Mouse (Mus musculus) limb, embryonic 14.5 days (tissue): ENCODE measurements around the gene Dbn1. TPM values are rescaled to one million over a fixed set of nuclear protein-coding genes. Genes with fewer than 3 reads are reported as not detected.
"Not testable (repeated sequence)": the region's sequence is repeated elsewhere in the genome, so short reads cannot be mapped to it uniquely, and the experiment has no call there.

Source experiments
- ATAC-seq: fragments of 200-750 bp; cut with Nextera tagmentation; 2 replicates; pipeline ENCODE4 v1.8.0; 2017; ENCODE audit warnings: low read depth, moderate number of reproducible peaks, moderate TSS enrichment; ENCODE audit not compliant: low FRiP score
- DNase-seq: peaks from one replicate; pipeline ENCODE4 v3.0.0-alpha.2; 2015; ENCODE audit warnings: low spot score
- H3K27ac ChIP-seq: fragments of 300-500 bp; sonication (generic); replicated peaks from 2 replicates; pipeline ENCODE4 v1.5.1; 2014; ENCODE audit warnings: low read depth, mild to moderate bottlenecking, low read length, moderate library complexity, mixed read lengths
- H3K27me3 ChIP-seq: fragments of 300-500 bp; sonication (generic); 2 replicates; pipeline ENCODE4 v1.6.1; 2014; ENCODE audit warnings: low read length, mixed read lengths; ENCODE audit not compliant: control insufficient read depth, insufficient read depth
- H3K36me3 ChIP-seq: fragments of 300-500 bp; sonication (generic); 2 replicates; pipeline ENCODE4 v1.6.1; 2014; ENCODE audit warnings: mild to moderate bottlenecking, low read length, moderate library complexity, mixed read lengths; ENCODE audit not compliant: control insufficient read depth, insufficient read depth
- H3K4me1 ChIP-seq: fragments of 300-500 bp; sonication (generic); 2 replicates; pipeline ENCODE4 v1.6.1; 2014; ENCODE audit warnings: antibody characterized with exemption, low read length, mixed read lengths; ENCODE audit not compliant: control insufficient read depth, insufficient read depth
- H3K4me2 ChIP-seq: fragments of 300-500 bp; sonication (generic); replicated peaks from 2 replicates; pipeline ENCODE4 v1.6.1; 2014; ENCODE audit warnings: low read depth, mild to moderate bottlenecking, low read length, moderate library complexity; ENCODE audit not compliant: severe bottlenecking
- H3K4me3 ChIP-seq: fragments of 300-500 bp; sonication (generic); replicated peaks from 2 replicates; pipeline ENCODE4 v1.5.1; 2014; ENCODE audit warnings: low read length
- H3K9ac ChIP-seq: fragments of 300-500 bp; sonication (generic); 2 replicates; pipeline ENCODE4 v1.6.1; 2014; ENCODE audit warnings: mild to moderate bottlenecking, low read depth, low read length, moderate library complexity; ENCODE audit not compliant: severe bottlenecking
- H3K9me3 ChIP-seq: fragments of 300-500 bp; sonication (generic); 2 replicates; pipeline ENCODE4 v1.6.1; 2016; ENCODE audit warnings: low read length; ENCODE audit not compliant: control insufficient read depth
- POLR2A ChIP-seq: fragments of 200-500 bp; IDR thresholded peaks from 2 replicates; pipeline ENCODE4 v1.8.0; 2012; ENCODE audit warnings: inconsistent platforms, mild to moderate bottlenecking, moderate library complexity, borderline replicate concordance; ENCODE audit not compliant: insufficient read depth, insufficient read length; ENCODE audit errors: extremely low read depth
- WGBS: fragments of 180-500 bp; shearing (Covaris S2); extraction: QIAGEN DNeasy Blood & Tissue Kit; methylation state at CpG from one replicate; pipeline ENCODE4 v1.1.7; 2014; 5-methylcytosine and 5-hydroxymethylcytosine counted together
- polyA plus RNA-seq, 2 experiments: library from polyadenylated mRNA; depleted of rRNA in 1 of 2; stranded (reverse) in 1 of 2; unstranded in 1 of 2; fragments of >200 nt; fragmentation: Nextera tagmentation in 1 of 2; extraction: Ambion mirVana in 1 of 2; gene quantifications; 2 replicates each; pipeline versions ENCODE4 v1.2.1 to v1.2.3; 2012 to 2014

Dbn1 gene
- polyA plus RNA-seq, 2 experiments: 153 to 266 TPM

- DNase-seq: peak; percentile 81
- peaks cover 16% of the 10 kb centered on the region for H3K4me1 ChIP-seq
- peaks cover 2% of the 10 kb centered on the region; the same call in 1 of the 2 replicates for H3K36me3 ChIP-seq
- TF ChIP-seq POLR2A: peak; percentile 63; the same call in 1 of the 2 replicates
- peak overlapping the region; percentile 88 for H3K27ac ChIP-seq
- peak overlapping the region; percentile 52 for H3K9ac ChIP-seq
- 1% methylated on average over 31 of the region's 33 CpGs for WGBS
- peak overlapping the region; percentile 70 for H3K4me2 ChIP-seq
- H3K9me3 ChIP-seq: no peaks in the 10 kb centered on the region
- H3K27me3 ChIP-seq: no peaks in the 10 kb centered on the region
- peak; percentile 81 for ATAC-seq
- H3K4me3 ChIP-seq: peak overlapping the region; percentile 70
Measured at GRCm38 (mm10) chr13:55444286-55444936, 43.5 kb downstream of the Dbn1 start.

DNA sequence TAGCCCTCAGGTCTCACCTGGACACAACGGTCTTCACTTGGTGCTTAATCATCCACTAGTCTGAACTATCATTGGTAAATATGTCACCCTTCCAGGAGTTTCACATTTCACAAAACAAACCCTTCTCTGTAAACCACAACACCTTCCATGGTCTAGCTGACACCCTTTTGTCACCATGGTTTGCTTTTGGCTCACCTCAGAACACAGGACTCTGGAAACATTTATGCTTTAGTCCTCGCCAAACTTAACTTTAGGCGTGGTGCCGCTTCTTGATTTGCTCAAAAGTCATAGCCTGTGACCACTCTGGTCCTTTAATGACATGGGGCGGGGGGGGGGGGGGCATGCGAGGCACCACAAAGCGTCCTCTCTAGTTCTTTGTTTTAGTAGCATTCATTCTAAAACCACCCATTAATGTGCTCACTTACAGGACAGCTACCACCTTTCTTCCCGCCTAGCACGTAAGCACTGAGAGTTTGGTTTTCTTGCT, 44.1 kb downstream of the Dbn1 start:
- peaks cover 16% of the 10 kb centered on the region for H3K4me1 ChIP-seq
- peak overlapping the region; percentile 52 for H3K9ac ChIP-seq
- no peaks in the 10 kb centered on the region for H3K9me3 ChIP-seq
- peak overlapping the region; percentile 88; the same call in 1 of the 2 replicates for H3K27ac ChIP-seq
- H3K27me3 ChIP-seq: no peaks in the 10 kb centered on the region
- H3K4me3 ChIP-seq: peak overlapping the region; percentile 70
- ATAC-seq: no peak
- TF ChIP-seq POLR2A: no peak
- H3K36me3 ChIP-seq: no peaks in the 10 kb centered on the region
- H3K4me2 ChIP-seq: peak overlapping the region; percentile 70
- 38% methylated on average over 9 of the region's 9 CpGs for WGBS
- DNase-seq: no peak

DNA sequence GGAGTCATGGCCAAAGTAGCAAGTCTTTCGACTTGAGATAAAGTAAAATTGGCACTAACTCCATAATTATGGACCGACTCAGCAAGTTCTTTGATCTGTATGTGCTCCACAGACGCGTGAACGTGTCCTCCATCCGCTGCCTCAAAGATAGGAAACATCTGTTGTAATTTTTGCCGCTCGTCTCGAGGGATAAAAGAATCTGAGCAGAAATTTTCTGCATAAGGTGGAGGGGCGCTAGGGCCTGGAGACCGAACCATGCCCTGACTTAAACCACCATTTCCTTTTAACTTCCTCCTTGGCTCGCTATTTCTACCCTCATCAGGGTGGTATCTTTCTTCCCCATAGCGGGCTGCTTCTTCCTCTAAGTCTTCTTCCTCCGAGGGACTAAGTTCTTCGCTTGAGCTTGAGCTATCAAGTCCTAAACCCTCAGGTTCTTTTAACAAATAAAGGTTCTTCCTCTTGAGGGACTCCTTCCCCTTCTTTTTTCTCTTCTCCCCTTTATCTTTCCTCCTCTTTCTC, 50.7 kb downstream of the Dbn1 start:
- not testable (repeated sequence) for H3K27me3 ChIP-seq, ATAC-seq, H3K4me3 ChIP-seq, H3K4me2 ChIP-seq, DNase-seq, H3K36me3 ChIP-seq, H3K4me1 ChIP-seq, H3K9me3 ChIP-seq, H3K27ac ChIP-seq, H3K9ac ChIP-seq
- WGBS: 73% methylated on average over 12 of the region's 15 CpGs

DNA sequence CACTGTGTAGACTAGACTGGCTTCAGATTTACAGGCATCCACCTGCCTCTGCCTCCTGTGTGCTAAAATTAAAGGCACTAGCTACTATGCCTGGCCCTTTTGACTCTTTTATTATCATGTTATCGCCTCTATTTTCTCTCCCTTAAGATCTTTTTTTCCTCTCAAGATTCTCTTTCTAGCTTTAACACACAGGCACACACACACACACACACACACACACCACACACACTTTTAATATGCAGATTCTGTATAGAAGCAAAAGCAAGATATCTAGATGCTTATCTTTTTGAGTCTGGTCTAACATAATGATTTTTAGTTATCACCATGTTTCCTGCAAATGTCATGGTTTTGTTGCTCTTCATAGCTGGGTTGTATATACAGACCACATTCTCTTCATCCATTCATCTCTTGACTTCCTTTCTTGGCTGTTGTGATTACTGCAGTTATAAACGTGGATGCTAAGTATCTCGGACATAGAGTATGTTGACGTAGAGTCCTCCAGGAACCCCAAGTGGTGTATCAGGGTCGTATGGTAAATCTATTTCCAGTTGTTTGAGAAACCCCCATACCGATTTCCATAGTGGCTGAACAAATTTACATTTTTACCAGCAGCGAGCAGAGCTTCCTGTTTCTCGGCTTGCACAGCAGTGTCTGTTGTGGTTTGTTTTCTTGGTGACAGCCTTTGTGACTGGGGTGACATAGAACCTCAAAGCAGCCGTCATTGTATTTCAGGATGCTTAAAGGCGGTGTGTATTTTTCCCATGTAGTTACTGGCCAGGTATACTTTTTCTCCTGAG, 55.8 kb downstream of the Dbn1 start:
- no peaks in the 10 kb centered on the region for H3K9me3 ChIP-seq
- TF ChIP-seq POLR2A: no peak
- no peaks in the 10 kb centered on the region for H3K4me1 ChIP-seq
- no peak overlapping the region for H3K9ac ChIP-seq
- no peaks in the 10 kb centered on the region for H3K27me3 ChIP-seq
- ATAC-seq (no peak), DNase-seq (no peak)
- WGBS: 77% methylated on average over 10 of the region's 10 CpGs
- no peak overlapping the region for H3K27ac ChIP-seq
- H3K36me3 ChIP-seq: no peaks in the 10 kb centered on the region
- H3K4me3 ChIP-seq: no peak overlapping the region
- H3K4me2 ChIP-seq: no peak overlapping the region

DNA sequence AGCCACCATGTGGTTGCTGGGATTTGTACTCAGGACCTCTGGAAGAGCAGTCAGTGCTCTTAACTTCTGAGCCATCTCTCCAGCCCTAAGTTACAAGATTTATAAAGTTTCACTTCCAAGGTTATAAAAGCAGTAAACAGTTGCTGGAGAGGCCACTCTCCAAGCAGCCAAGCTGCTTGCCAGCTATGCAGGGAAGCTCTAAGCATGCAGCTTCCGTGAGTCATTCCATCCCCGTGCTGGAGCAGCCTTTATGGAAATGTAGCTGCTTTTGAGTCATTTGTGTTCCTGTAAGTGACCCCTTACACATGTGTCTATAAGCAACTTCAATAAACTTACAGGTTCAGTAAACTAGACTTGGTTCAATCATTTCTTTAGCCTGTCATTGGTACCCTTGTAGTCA, 57.3 kb downstream of the Dbn1 start:
- no peak for TF ChIP-seq POLR2A
- 71% methylated on average over 2 of the region's 2 CpGs for WGBS
- no peak for DNase-seq

More for the DNA sequence above, 57.3 kb downstream of the Dbn1 start:
- Histone ChIP-seq H3K27me3 (no peaks in the 10 kb centered on the region), H3K4me2 (no peak overlapping the region), H3K27ac (no peak overlapping the region), H3K9ac (no peak overlapping the region), H3K4me1 (no peaks in the 10 kb centered on the region), H3K9me3 (no peaks in the 10 kb centered on the region), H3K4me3 (no peak overlapping the region), H3K36me3 (no peaks in the 10 kb centered on the region)
- ATAC-seq: no peak
